Mouse (Mus musculus): ENCODE results near the gene Klhl25. TPM values are rescaled to one million over a fixed set of nuclear protein-coding genes. Genes with fewer than 3 reads are reported as not detected.
"Not testable (repeated sequence)": the region's sequence is repeated elsewhere in the genome, so short reads cannot be mapped to it uniquely, and the experiment has no call there.

Klhl25 gene
- polyA plus RNA-seq, 2 experiments: 7.9 to 8.9 TPM

GRCm38 (mm10) chr7:75830251-75831060 is 17.7 kb upstream of the Klhl25 start:
- Histone ChIP-seq H3K4me1 (replicated peaks; ENCODE audit: control insufficient read depth in 2 of 2, insufficient read depth in 2 of 2, low read length in 1 of 2) (peaks cover 50 to 61% of the 10 kb centered on the region in 2 experiments), H3K36me3 (replicated peaks; ENCODE audit: control insufficient read depth, insufficient read depth, low read depth) (no peaks in the 10 kb centered on the region), H3K9me3 (ENCODE audit: control insufficient read depth, low read length) (no peaks in the 10 kb centered on the region), H3K9ac (replicated peaks) (peak overlapping the region; percentile 64), H3K27me3 (ENCODE audit: control insufficient read depth, insufficient read depth, low read length) (no peaks in the 10 kb centered on the region), H3K27ac (peak overlapping the region; percentile 96), H3K4me2 (ENCODE audit: low read depth) (peak overlapping the region; percentile 61), H3K4me3 (ENCODE audit: insufficient read depth in 1 of 2, low read depth in 2 of 2, low read length in 2 of 2) (no peak overlapping the region)
- TF ChIP-seq CTCF (IDR thresholded peaks at IDR 0.05; ENCODE audit: low read depth) (peak; percentile 54), EP300 (IDR thresholded peaks at IDR 0.05; ENCODE audit: low read depth) (peak; percentile 100)
- DNase-seq (ENCODE audit: low read depth in 3 of 3, low spot score in 3 of 3) (peak; percentile 88 to 92 (median 90)), ATAC-seq (ENCODE audit: insufficient read depth) (peak; percentile 95)
- WGBS (ENCODE audit: insufficient replicate concordance): 12% methylated on average over 6 of the region's 6 CpGs

GRCm38 (mm10) chr7:75833960-75834359 is 14.2 kb upstream of the Klhl25 start:
- H3K27ac ChIP-seq; DNase-seq (ENCODE audit: low read depth in 3 of 3, low spot score in 3 of 3); H3K4me2 ChIP-seq (ENCODE audit: low read depth); H3K9ac ChIP-seq (replicated peaks); H3K4me3 ChIP-seq (ENCODE audit: insufficient read depth in 1 of 2, low read depth in 2 of 2, low read length in 2 of 2); H3K27me3 ChIP-seq (ENCODE audit: control insufficient read depth, insufficient read depth, low read length); H3K9me3 ChIP-seq (ENCODE audit: control insufficient read depth, low read length); ATAC-seq (ENCODE audit: insufficient read depth); H3K36me3 ChIP-seq (replicated peaks; ENCODE audit: control insufficient read depth, insufficient read depth, low read depth): not testable (repeated sequence)
- WGBS (ENCODE audit: insufficient replicate concordance): 69% methylated on average over 3 of the region's 4 CpGs
- H3K4me1 ChIP-seq (replicated peaks; ENCODE audit: control insufficient read depth in 2 of 2, insufficient read depth in 2 of 2, low read length in 1 of 2): peaks cover 40 to 51% of the 10 kb centered on the region in 2 experiments

GRCm38 (mm10) chr7:75834932-75835631 is 13.0 kb upstream of the Klhl25 start:
- Histone ChIP-seq H3K4me2 (ENCODE audit: low read depth) (peak overlapping the region; percentile 28), H3K4me1 (replicated peaks; ENCODE audit: control insufficient read depth in 2 of 2, insufficient read depth in 2 of 2, low read length in 1 of 2) (peaks cover 30 to 41% of the 10 kb centered on the region in 2 experiments), H3K9ac (replicated peaks) (peak overlapping the region; percentile 18; the same call in 1 of the 2 replicates)
- not testable (repeated sequence) for H3K27me3 ChIP-seq (ENCODE audit: control insufficient read depth, insufficient read depth, low read length); H3K27ac ChIP-seq; H3K9me3 ChIP-seq (ENCODE audit: control insufficient read depth, low read length); DNase-seq (ENCODE audit: low read depth in 3 of 3, low spot score in 3 of 3); H3K4me3 ChIP-seq (ENCODE audit: insufficient read depth in 1 of 2, low read depth in 2 of 2, low read length in 2 of 2); H3K36me3 ChIP-seq (replicated peaks; ENCODE audit: control insufficient read depth, insufficient read depth, low read depth); ATAC-seq (ENCODE audit: insufficient read depth)
- WGBS (ENCODE audit: insufficient replicate concordance): 20% methylated on average over 3 of the region's 6 CpGs

- Histone ChIP-seq H3K4me2 (ENCODE audit: low read depth) (no peak overlapping the region), H3K9me3 (ENCODE audit: control insufficient read depth, low read length) (no peaks in the 10 kb centered on the region), H3K36me3 (replicated peaks; ENCODE audit: control insufficient read depth, insufficient read depth, low read depth) (no peaks in the 10 kb centered on the region), H3K4me1 (replicated peaks; ENCODE audit: control insufficient read depth in 2 of 2, insufficient read depth in 2 of 2, low read length in 1 of 2) (peaks cover 10 to 14% of the 10 kb centered on the region in 2 experiments), H3K27me3 (ENCODE audit: control insufficient read depth, insufficient read depth, low read length) (no peaks in the 10 kb centered on the region), H3K4me3 (ENCODE audit: insufficient read depth in 1 of 2, low read depth in 2 of 2, low read length in 2 of 2) (no peak overlapping the region), H3K27ac (no peak overlapping the region), H3K9ac (replicated peaks) (no peak overlapping the region)
- WGBS (ENCODE audit: insufficient replicate concordance): 49% methylated on average over 4 of the region's 4 CpGs
- TF ChIP-seq EP300 (IDR thresholded peaks at IDR 0.05; ENCODE audit: low read depth): no peak
- TF ChIP-seq CTCF (IDR thresholded peaks at IDR 0.05; ENCODE audit: low read depth): no peak
- DNase-seq (ENCODE audit: low read depth in 3 of 3, low spot score in 3 of 3) (no peak), ATAC-seq (ENCODE audit: insufficient read depth) (no peak)
These were observed 8.0 kb upstream of the Klhl25 start for GRCm38 (mm10) chr7:75840071-75840470.

- Histone ChIP-seq H3K9ac (replicated peaks) (no peak overlapping the region), H3K4me1 (replicated peaks; ENCODE audit: control insufficient read depth in 2 of 2, insufficient read depth in 2 of 2, low read length in 1 of 2) (0 out of 4 replicates have a peak, but pooled peaks cover under 1 to 3% of the 10 kb centered on the region in 2 experiments), H3K9me3 (ENCODE audit: control insufficient read depth, low read length) (no peaks in the 10 kb centered on the region), H3K4me3 (ENCODE audit: insufficient read depth in 1 of 2, low read depth in 2 of 2, low read length in 2 of 2) (no peak overlapping the region), H3K27ac (no peak overlapping the region), H3K36me3 (replicated peaks; ENCODE audit: control insufficient read depth, insufficient read depth, low read depth) (no peaks in the 10 kb centered on the region), H3K27me3 (ENCODE audit: control insufficient read depth, insufficient read depth, low read length) (no peaks in the 10 kb centered on the region), H3K4me2 (ENCODE audit: low read depth) (no peak overlapping the region)
- ATAC-seq (ENCODE audit: insufficient read depth) (no peak), DNase-seq (ENCODE audit: low read depth in 3 of 3, low spot score in 3 of 3) (no peak)
- TF ChIP-seq CTCF (IDR thresholded peaks at IDR 0.05; ENCODE audit: low read depth) (no peak), EP300 (IDR thresholded peaks at IDR 0.05; ENCODE audit: low read depth) (no peak)
- WGBS (ENCODE audit: insufficient replicate concordance): 79% methylated on average over 3 of the region's 3 CpGs
These were observed 5.8 kb upstream of the Klhl25 start for GRCm38 (mm10) chr7:75842306-75842705.
